Mouse (Mus musculus) MEL (cell line): ENCODE measurements around the gene Pde4a. TPM values are rescaled to one million over a fixed set of nuclear protein-coding genes. Genes with fewer than 3 reads are reported as not detected.
A peak's percentile ranks its signal among the peaks of the same experiment; 100 is the strongest.

Experiments
- DNase-seq: peaks from one replicate; pipeline ENCODE4 v3.0.0; 2011; ENCODE audit warnings: low read depth, low spot score
- H3K27ac ChIP-seq: 2 replicates; pipeline ENCODE4 v1.5.1; 2012; ENCODE audit warnings: low read depth, mild to moderate bottlenecking, control low read depth, low read length, moderate library complexity; ENCODE audit not compliant: control insufficient read depth
- H3K27me3 ChIP-seq, 2 experiments: fragments of 150-350 bp in 1 of 2; sonication (generic) in 1 of 2; 2 replicates each; pipeline ENCODE4 v1.6.1; 2012; ENCODE audit warnings: low read length in 2 of 2, mild to moderate bottlenecking in 2 of 2, improper control_type of control experiment in 1 of 2, moderate library complexity in 1 of 2; ENCODE audit not compliant: insufficient read depth in 2 of 2, control insufficient read depth in 1 of 2
- H3K36me3 ChIP-seq, 2 experiments: 2 replicates each; pipeline ENCODE4 v1.6.1; 2012 to 2014; ENCODE audit warnings: low read length in 2 of 2, improper control_type of control experiment in 1 of 2, inconsistent platforms in 1 of 2, mild to moderate bottlenecking in 1 of 2; ENCODE audit not compliant: insufficient read depth in 2 of 2, control insufficient read depth in 1 of 2
- H3K4me1 ChIP-seq, 2 experiments: fragments of 150-350 bp in 1 of 2; sonication (generic) in 1 of 2; 2 replicates each; pipeline ENCODE4 v1.6.1; 2012; ENCODE audit warnings: low read length in 2 of 2, improper control_type of control experiment in 1 of 2, mild to moderate bottlenecking in 1 of 2; ENCODE audit not compliant: insufficient read depth in 2 of 2, control insufficient read depth in 1 of 2
- H3K4me3 ChIP-seq, 2 experiments: fragments of 150-350 bp in 1 of 2; sonication (generic) in 1 of 2; 2 replicates each; pipeline ENCODE4 v1.5.1; 2012; ENCODE audit warnings: low read depth in 2 of 2, low read length in 2 of 2, mild to moderate bottlenecking in 2 of 2, moderate library complexity in 2 of 2, control low read depth in 1 of 2, improper control_type of control experiment in 1 of 2; ENCODE audit not compliant: control insufficient read depth in 1 of 2, insufficient read depth in 1 of 2
- H3K79me2 ChIP-seq: 2 replicates; pipeline ENCODE4 v1.6.1; 2012; ENCODE audit warnings: mild to moderate bottlenecking, low read length, moderate library complexity; ENCODE audit not compliant: control insufficient read depth, poor library complexity, insufficient read depth
- H3K9ac ChIP-seq: 2 replicates; pipeline ENCODE4 v1.6.1; 2012; ENCODE audit warnings: low read depth, mild to moderate bottlenecking, control low read depth, low read length, moderate library complexity; ENCODE audit not compliant: control insufficient read depth, poor library complexity, severe bottlenecking
- H3K9me3 ChIP-seq: fragments of 150-350 bp; sonication (generic); replicated peaks from 2 replicates; pipeline ENCODE4 v1.6.1; 2012; ENCODE audit warnings: mild to moderate bottlenecking, low read length, improper control_type of control experiment, moderate library complexity; ENCODE audit not compliant: insufficient read depth
- BHLHE40 ChIP-seq: IDR thresholded peaks from 2 replicates; pipeline ENCODE4 v1.6.1; 2012; ENCODE audit warnings: low read depth, mild to moderate bottlenecking, inconsistent platforms, low read length, improper control_type of control experiment, borderline replicate concordance
- CHD1 ChIP-seq: IDR thresholded peaks from 2 replicates; pipeline ENCODE4 v1.6.1; 2012; ENCODE audit warnings: low read depth, mild to moderate bottlenecking, inconsistent platforms, low read length, improper control_type of control experiment
- CTCF ChIP-seq, 3 experiments: IDR thresholded peaks in 2 of 3; conservative IDR thresholded peaks in 1 of 3; 2 replicates each; pipeline ENCODE4 v1.5.1; 2011 to 2012; ENCODE audit warnings: low read length in 3 of 3, low read depth in 2 of 3, mild to moderate bottlenecking in 2 of 3, improper control_type of control experiment in 1 of 3, inconsistent platforms in 1 of 3, mixed read lengths in 1 of 3, moderate library complexity in 1 of 3; ENCODE audit not compliant: control insufficient read depth in 1 of 3, insufficient read depth in 1 of 3, poor library complexity in 1 of 3, severe bottlenecking in 1 of 3
- ELF1 ChIP-seq: IDR thresholded peaks from 2 replicates; pipeline ENCODE4 v1.6.1; 2014; ENCODE audit warnings: low read depth, mild to moderate bottlenecking, inconsistent platforms, low read length, improper control_type of control experiment, moderate library complexity
- EP300 ChIP-seq, 2 experiments: IDR thresholded peaks; 2 replicates each; pipeline ENCODE4 v1.6.1; 2011; ENCODE audit warnings: improper control_type of control experiment in 2 of 2, low read length in 2 of 2, low read depth in 1 of 2, mild to moderate bottlenecking in 1 of 2
- ETS1 ChIP-seq: IDR thresholded peaks from 2 replicates; pipeline ENCODE4 v1.6.1; 2012; ENCODE audit warnings: low read depth, mild to moderate bottlenecking, inconsistent platforms, low read length, improper control_type of control experiment, moderate library complexity
- GATA1 ChIP-seq: IDR thresholded peaks from 2 replicates; pipeline ENCODE4 v1.6.1; 2011; ENCODE audit warnings: low read depth, low read length, improper control_type of control experiment
- JUND ChIP-seq: IDR thresholded peaks from 2 replicates; pipeline ENCODE4 v1.6.1; 2011; ENCODE audit warnings: low read depth, mild to moderate bottlenecking, improper control_type of control experiment, low read length
- KAT2A ChIP-seq: conservative IDR thresholded peaks from 2 replicates; pipeline ENCODE4 v1.6.1; 2012; ENCODE audit warnings: low read depth, low read length, improper control_type of control experiment, inconsistent platforms
- MAX ChIP-seq: IDR thresholded peaks from 2 replicates; pipeline ENCODE4 v1.6.1; 2011; ENCODE audit warnings: low read length, improper control_type of control experiment
- MAZ ChIP-seq: IDR thresholded peaks from 2 replicates; pipeline ENCODE4 v1.6.1; 2012; ENCODE audit warnings: low read depth, mild to moderate bottlenecking, inconsistent platforms, low read length, improper control_type of control experiment
- MEF2A ChIP-seq: IDR thresholded peaks from 2 replicates; pipeline ENCODE4 v1.6.1; 2014; ENCODE audit warnings: low read depth, mild to moderate bottlenecking, inconsistent platforms, low read length, improper control_type of control experiment; ENCODE audit not compliant: poor library complexity, insufficient replicate concordance, severe bottlenecking; ENCODE audit errors: extremely low read depth
- MXI1 ChIP-seq: IDR thresholded peaks from 2 replicates; pipeline ENCODE4 v1.6.1; 2011; ENCODE audit warnings: mild to moderate bottlenecking, low read depth, low read length, improper control_type of control experiment
- MYB ChIP-seq: IDR thresholded peaks from 2 replicates; pipeline ENCODE4 v1.6.1; 2011; ENCODE audit warnings: mild to moderate bottlenecking, low read depth, low read length, improper control_type of control experiment
- MYC ChIP-seq: IDR thresholded peaks from 2 replicates; pipeline ENCODE4 v1.6.1; 2011; ENCODE audit warnings: low read depth, mild to moderate bottlenecking, low read length, improper control_type of control experiment, moderate library complexity
- NRF1 ChIP-seq: IDR thresholded peaks from 2 replicates; pipeline ENCODE4 v1.6.1; 2014; ENCODE audit warnings: low read depth, mild to moderate bottlenecking, inconsistent platforms, low read length, improper control_type of control experiment, moderate library complexity; ENCODE audit not compliant: poor library complexity, insufficient read depth, severe bottlenecking
- POLR2A ChIP-seq, 2 experiments: IDR thresholded peaks; 2 replicates each; pipeline ENCODE4 v1.6.1; 2011 to 2012; ENCODE audit warnings: low read length in 2 of 2, mild to moderate bottlenecking in 2 of 2, control low read depth in 1 of 2, improper control_type of control experiment in 1 of 2, low read depth in 1 of 2, moderate library complexity in 1 of 2; ENCODE audit not compliant: control insufficient read depth in 1 of 2, insufficient read depth in 1 of 2, poor library complexity in 1 of 2
- POLR2AphosphoS5 ChIP-seq: IDR thresholded peaks from 2 replicates; pipeline ENCODE4 v1.6.1; 2012; ENCODE audit warnings: low read depth, borderline replicate concordance, mild to moderate bottlenecking, inconsistent platforms, low read length, moderate library complexity, mixed read lengths
- RAD21 ChIP-seq: IDR thresholded peaks from 2 replicates; pipeline ENCODE4 v1.6.1; 2011; ENCODE audit warnings: mild to moderate bottlenecking, low read depth, low read length, improper control_type of control experiment
- RCOR1 ChIP-seq: IDR thresholded peaks from 2 replicates; pipeline ENCODE4 v1.6.1; 2012; ENCODE audit warnings: low read depth, mild to moderate bottlenecking, inconsistent platforms, low read length, improper control_type of control experiment
- SIN3A ChIP-seq: IDR thresholded peaks from 2 replicates; pipeline ENCODE4 v1.6.1; 2012; ENCODE audit warnings: low read length, improper control_type of control experiment, inconsistent platforms
- SMC3 ChIP-seq: IDR thresholded peaks from 2 replicates; pipeline ENCODE4 v1.6.1; 2011; ENCODE audit warnings: low read depth, low read length, improper control_type of control experiment
- TBP ChIP-seq: IDR thresholded peaks from 2 replicates; pipeline ENCODE4 v1.8.0; 2011; ENCODE audit warnings: low read depth, low read length, improper control_type of control experiment
- UBTF ChIP-seq: IDR thresholded peaks from 2 replicates; pipeline ENCODE4 v1.6.1; 2012; ENCODE audit warnings: low read depth, mild to moderate bottlenecking, inconsistent platforms, low read length, improper control_type of control experiment, moderate library complexity, borderline replicate concordance; ENCODE audit not compliant: insufficient read depth
- USF1 ChIP-seq: IDR thresholded peaks from 2 replicates; pipeline ENCODE4 v1.6.1; 2014; ENCODE audit warnings: low read depth, mild to moderate bottlenecking, inconsistent platforms, low read length, improper control_type of control experiment, moderate library complexity
- USF2 ChIP-seq, 2 experiments: IDR thresholded peaks; 2 replicates each; pipeline ENCODE4 v1.6.1; 2011 to 2012; ENCODE audit warnings: improper control_type of control experiment in 2 of 2, low read length in 2 of 2, borderline replicate concordance in 1 of 2, inconsistent platforms in 1 of 2, low read depth in 1 of 2, mild to moderate bottlenecking in 1 of 2; ENCODE audit not compliant: insufficient read depth in 1 of 2
- ZC3H11A ChIP-seq: IDR thresholded peaks from 2 replicates; pipeline ENCODE4 v1.6.1; 2012; ENCODE audit warnings: low read depth, mild to moderate bottlenecking, inconsistent platforms, low read length, improper control_type of control experiment
- ZKSCAN1 ChIP-seq: IDR thresholded peaks from 2 replicates; pipeline ENCODE4 v1.6.1; 2012; ENCODE audit warnings: low read depth, mild to moderate bottlenecking, inconsistent platforms, low read length, improper control_type of control experiment, moderate library complexity
- ZNF384 ChIP-seq: IDR thresholded peaks from 2 replicates; pipeline ENCODE4 v1.6.1; 2012; ENCODE audit warnings: low read depth, mild to moderate bottlenecking, inconsistent platforms, low read length, improper control_type of control experiment
- polyA plus RNA-seq, 2 experiments: library from polyadenylated mRNA; stranded (reverse) in 1 of 2; unstranded in 1 of 2; fragments of >175 nt in 1 of 2; fragments of >200 nt in 1 of 2; gene quantifications; 2 replicates each; pipeline versions ENCODE4 v1.2.1 to v1.2.4; 2012; ENCODE audit warnings: low replicate concordance in 2 of 2, low read depth in 1 of 2; ENCODE audit not compliant: insufficient read length in 2 of 2, insufficient read depth in 1 of 2, missing spikeins in 1 of 2
- total RNA-seq: library from RNA; depleted of rRNA; stranded (reverse); fragments of 300-350 nt; gene quantifications from 2 replicates; pipeline ENCODE4 v1.2.3, GENCODE M21; 2012

Pde4a gene
- total and polyA plus RNA-seq, 3 experiments: 16.6 to 53.9 (median 45.6) TPM

GRCm38 (mm10) chr9:21239465-21239848 is 73.9 kb downstream of the Pde4a start:
- Histone ChIP-seq H3K36me3 (peaks cover 15 to 22% of the 10 kb centered on the region in 2 experiments), H3K27me3 (no peaks in the 10 kb centered on the region), H3K79me2 (peaks cover 43% of the 10 kb centered on the region), H3K9me3 (no peaks in the 10 kb centered on the region), H3K4me1 (peaks cover 12 to 30% of the 10 kb centered on the region in 2 experiments; a peak in 3 of 4 replicates), H3K9ac (peak overlapping the region; percentile 81), H3K4me3 (peak overlapping the region; percentile 79 to 96), H3K27ac (peak overlapping the region; percentile 86)
- TF ChIP-seq RAD21 (no peak), USF1 (no peak), EP300 (IDR thresholded peaks at IDR 0.05; ENCODE audit: low read depth in 1 of 2, low read length in 2 of 2) (no peak), SIN3A (no peak), UBTF (0 out of 2 replicates have a peak, but pooled peaks have one; percentile 4), NRF1 (no peak), SMC3 (no peak), ZKSCAN1 (no peak), MEF2A (no peak), RCOR1 (no peak), POLR2AphosphoS5 (0 out of 2 replicates have a peak, but pooled peaks have one; percentile 2)
- DNase-seq: peak; percentile 88

DNA sequence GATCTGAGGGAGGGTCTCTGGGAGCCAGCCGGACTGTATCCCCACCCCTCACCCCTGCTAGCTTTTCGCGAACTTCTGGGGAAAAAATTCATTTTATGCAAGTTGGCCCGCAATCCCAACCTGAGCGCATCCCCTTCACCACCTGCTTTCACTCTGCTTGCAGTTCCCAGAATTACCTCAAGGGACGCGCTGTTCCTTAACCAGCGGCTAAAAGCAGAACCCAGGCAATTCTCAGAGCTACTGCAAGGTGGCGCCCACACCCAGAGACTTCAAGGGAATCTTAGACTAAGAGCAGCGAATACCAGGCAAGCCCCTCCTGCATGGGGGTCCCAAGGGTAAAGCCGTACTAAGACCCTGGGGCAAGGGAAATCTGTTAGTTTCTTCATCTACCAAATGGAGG is 75.8 kb downstream of the Pde4a start:
- H3K9me3 ChIP-seq: no peaks in the 10 kb centered on the region
- H3K27ac ChIP-seq: no peak overlapping the region
- H3K4me1 ChIP-seq: peaks cover 12 to 23% of the 10 kb centered on the region in 2 experiments; a peak in 3 of 4 replicates
- 0 out of 2 replicates have a peak overlapping the region, but pooled peaks have one; percentile 7 for H3K9ac ChIP-seq
- DNase-seq: peak; percentile 100
- H3K27me3 ChIP-seq: no peaks in the 10 kb centered on the region
- H3K4me3 ChIP-seq: no peak overlapping the region
- peaks cover 4 to 16% of the 10 kb centered on the region in 2 experiments for H3K36me3 ChIP-seq
- H3K79me2 ChIP-seq: peaks cover 31% of the 10 kb centered on the region
- TF ChIP-seq POLR2AphosphoS5: no peak
- TF ChIP-seq CHD1: peak; percentile 29; the same call in 1 of the 2 replicates
- TF ChIP-seq ZNF384: peak; percentile 83
- TF ChIP-seq GATA1: no peak; the same call in 1 of the 2 replicates
- TF ChIP-seq CTCF (IDR thresholded peaks at IDR 0.05 in 2 of 3, conservative IDR thresholded peaks at IDR 0.05 in 1 of 3; ENCODE audit: control insufficient read depth in 1 of 3, insufficient read depth in 1 of 3, low read depth in 2 of 3, low read length in 3 of 3, poor library complexity in 1 of 3, severe bottlenecking in 1 of 3): peak in 1 of 3 experiments; percentile 100; a peak in 3 of 6 replicates
- TF ChIP-seq USF1: 0 out of 2 replicates have a peak, but pooled peaks have one; percentile 42
- TF ChIP-seq RAD21: peak; percentile 94
- TF ChIP-seq SMC3: peak; percentile 98
- TF ChIP-seq ZC3H11A: peak; percentile 91
- TF ChIP-seq MAX: no peak
- TF ChIP-seq MYC: peak; percentile 82
- peak; percentile 77; the same call in 1 of the 2 replicates for TF ChIP-seq MAZ
- no peak for TF ChIP-seq MYB
- peak; percentile 59; the same call in 1 of the 2 replicates for TF ChIP-seq RCOR1
- no peak; the same call in 1 of the 2 replicates for TF ChIP-seq ETS1
- peak; percentile 88; the same call in 1 of the 2 replicates for TF ChIP-seq SIN3A
- TF ChIP-seq MXI1: peak; percentile 66; the same call in 1 of the 2 replicates
- no peak for TF ChIP-seq JUND
- TF ChIP-seq POLR2A (IDR thresholded peaks at IDR 0.05; ENCODE audit: control insufficient read depth in 1 of 2, insufficient read depth in 1 of 2, low read depth in 1 of 2, low read length in 2 of 2, poor library complexity in 1 of 2): peak in 1 of 2 experiments; percentile 43; a peak in 1 of 4 replicates
- 0 out of 2 replicates have a peak, but pooled peaks have one; percentile 24 for TF ChIP-seq NRF1
- TF ChIP-seq TBP: peak; percentile 81
- TF ChIP-seq ELF1: peak; percentile 40; the same call in 1 of the 2 replicates
- no peak for TF ChIP-seq BHLHE40
- no peak for TF ChIP-seq KAT2A
- TF ChIP-seq USF2 (IDR thresholded peaks at IDR 0.05; ENCODE audit: borderline replicate concordance in 1 of 2, insufficient read depth in 1 of 2, low read depth in 1 of 2, low read length in 2 of 2): no peak
